Mouse (Mus musculus): Measurements from ENCODE around the gene Tmem200b.
A peak's percentile ranks its signal among the peaks of the same experiment; 100 is the strongest.

The Tmem200b gene

DNA sequence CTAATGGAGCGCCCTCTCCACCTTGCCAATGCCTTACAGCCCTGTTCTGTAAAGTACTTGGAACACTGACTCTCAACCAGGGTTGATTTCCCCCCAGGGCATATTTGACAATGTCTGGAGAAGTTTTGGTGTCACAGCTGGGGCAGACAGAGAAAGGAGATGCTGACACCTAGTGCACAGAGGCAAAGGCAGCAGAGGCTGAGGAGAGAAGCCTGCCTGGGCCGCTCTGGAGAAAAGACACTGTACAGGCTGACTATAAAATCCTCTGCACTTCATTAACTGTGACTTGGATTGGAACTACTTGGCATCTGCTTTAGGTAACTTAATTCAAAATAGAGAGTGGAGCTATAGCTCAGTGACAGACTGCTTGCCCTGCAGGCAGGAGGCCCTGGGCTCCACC lies 47.3 kb downstream of the Tmem200b start:
- DNase-seq, result peak; percentile 47

DNA sequence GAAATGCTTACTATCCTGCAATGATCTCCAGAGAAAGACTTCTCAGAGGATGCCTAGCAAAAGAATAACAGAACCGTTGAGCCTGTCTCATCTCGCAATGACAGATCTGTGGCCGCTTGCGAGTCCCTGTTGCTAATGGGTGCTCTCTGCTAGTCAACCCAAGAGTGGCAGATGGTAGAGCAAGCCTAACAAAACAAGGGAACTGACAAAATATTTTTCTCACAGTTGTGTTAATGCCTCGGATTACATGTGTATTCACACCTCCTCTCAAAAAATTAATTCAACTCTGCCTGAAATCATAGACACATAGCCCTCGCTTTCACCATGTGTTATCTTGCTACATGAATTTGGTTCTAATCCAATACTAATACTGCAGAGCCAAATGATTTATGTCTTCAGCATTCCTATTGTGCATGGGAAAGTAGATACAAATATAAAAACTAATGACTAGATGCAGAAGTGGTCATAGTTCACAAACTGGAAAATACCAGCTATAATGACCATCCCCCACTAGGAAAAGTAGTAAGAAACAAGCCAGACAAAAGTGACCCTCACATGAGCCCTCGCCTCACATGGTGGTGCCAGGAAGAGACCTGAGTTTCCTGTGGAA lies 48.8 kb downstream of the Tmem200b start:
- DNase-seq, result no peak

Measured in lung, postnatal 10 days (tissue).